Mouse (Mus musculus): Measurements from ENCODE around the gene Unc5cl. TPM values are rescaled to one million over a fixed set of nuclear protein-coding genes. Genes with fewer than 3 reads are reported as not detected.
A peak's percentile ranks its signal among the peaks of the same experiment; 100 is the strongest.
"Not testable (repeated sequence)": the region's sequence is repeated elsewhere in the genome, so short reads cannot be mapped to it uniquely, and the experiment has no call there.

Unc5cl gene
- polyA plus RNA-seq, 1 experiment, result 68.1 TPM

GRCm38 (mm10) chr17:48462096-48462495 is 7.4 kb downstream of the Unc5cl start:
- WGBS, result 20% methylated on average over 13 of the region's 13 CpGs
- TF ChIP-seq CTCF (IDR thresholded peaks at IDR 0.05; ENCODE audit: borderline replicate concordance, control insufficient read depth, extremely low read depth, insufficient read depth, low read length, poor library complexity) (no peak), POLR2A (IDR thresholded peaks at IDR 0.05; ENCODE audit: control insufficient read depth, extremely low read depth, insufficient read depth, low read length, poor library complexity) (peak; percentile 44)
- peaks cover 43% of the 10 kb centered on the region for H3K4me1 ChIP-seq (replicated peaks; ENCODE audit: control insufficient read depth, insufficient read depth, low read length)
- no peaks in the 10 kb centered on the region for H3K27me3 ChIP-seq (ENCODE audit: control insufficient read depth, insufficient read depth, low read length)
- H3K36me3 ChIP-seq (ENCODE audit: control insufficient read depth, insufficient read depth, low read length), result no peaks in the 10 kb centered on the region
- DNase-seq, result peak; percentile 77
- peak overlapping the region; percentile 75 for H3K27ac ChIP-seq (ENCODE audit: control insufficient read depth, insufficient read depth, low read length)
- H3K4me3 ChIP-seq (ENCODE audit: control insufficient read depth, insufficient read depth, low read length), result peak overlapping the region; percentile 51

GRCm38 (mm10) chr17:48463391-48463790 is 8.7 kb downstream of the Unc5cl start:
- WGBS, result 95% methylated on average over 4 of the region's 4 CpGs
- Histone ChIP-seq H3K36me3 (ENCODE audit: control insufficient read depth, insufficient read depth, low read length) (no peaks in the 10 kb centered on the region), H3K27me3 (ENCODE audit: control insufficient read depth, insufficient read depth, low read length) (no peaks in the 10 kb centered on the region), H3K27ac (ENCODE audit: control insufficient read depth, insufficient read depth, low read length) (peak overlapping the region; percentile 21; the same call in 1 of the 2 replicates), H3K4me1 (replicated peaks; ENCODE audit: control insufficient read depth, insufficient read depth, low read length) (peaks cover 40% of the 10 kb centered on the region), H3K4me3 (ENCODE audit: control insufficient read depth, insufficient read depth, low read length) (0 out of 2 replicates have a peak overlapping the region, but pooled peaks have one; percentile 13)
- no peak for TF ChIP-seq POLR2A (IDR thresholded peaks at IDR 0.05; ENCODE audit: control insufficient read depth, extremely low read depth, insufficient read depth, low read length, poor library complexity)
- TF ChIP-seq CTCF (IDR thresholded peaks at IDR 0.05; ENCODE audit: borderline replicate concordance, control insufficient read depth, extremely low read depth, insufficient read depth, low read length, poor library complexity), result no peak
- DNase-seq, result peak; percentile 11

GRCm38 (mm10) chr17:48466769-48467394 is 12.2 kb downstream of the Unc5cl start:
- H3K27me3 ChIP-seq (ENCODE audit: control insufficient read depth, insufficient read depth, low read length), result no peaks in the 10 kb centered on the region
- TF ChIP-seq CTCF (IDR thresholded peaks at IDR 0.05; ENCODE audit: borderline replicate concordance, control insufficient read depth, extremely low read depth, insufficient read depth, low read length, poor library complexity), result no peak
- no peak for TF ChIP-seq POLR2A (IDR thresholded peaks at IDR 0.05; ENCODE audit: control insufficient read depth, extremely low read depth, insufficient read depth, low read length, poor library complexity)
- H3K36me3 ChIP-seq (ENCODE audit: control insufficient read depth, insufficient read depth, low read length), result no peaks in the 10 kb centered on the region
- peak overlapping the region; percentile 69 for H3K27ac ChIP-seq (ENCODE audit: control insufficient read depth, insufficient read depth, low read length)
- WGBS, result 78% methylated on average over 22 of the region's 22 CpGs
- peaks cover 30% of the 10 kb centered on the region for H3K4me1 ChIP-seq (replicated peaks; ENCODE audit: control insufficient read depth, insufficient read depth, low read length)
- H3K4me3 ChIP-seq (ENCODE audit: control insufficient read depth, insufficient read depth, low read length), result 0 out of 2 replicates have a peak overlapping the region, but pooled peaks have one; percentile 5
- DNase-seq, result peak; percentile 27

GRCm38 (mm10) chr17:48467395-48468231 is 12.9 kb downstream of the Unc5cl start:
- 0 out of 2 replicates have a peak overlapping the region, but pooled peaks have one; percentile 5 for H3K4me3 ChIP-seq (ENCODE audit: control insufficient read depth, insufficient read depth, low read length)
- H3K27ac ChIP-seq (ENCODE audit: control insufficient read depth, insufficient read depth, low read length), result no peak overlapping the region
- TF ChIP-seq CTCF (IDR thresholded peaks at IDR 0.05; ENCODE audit: borderline replicate concordance, control insufficient read depth, extremely low read depth, insufficient read depth, low read length, poor library complexity), result peak; percentile 91
- TF ChIP-seq POLR2A (IDR thresholded peaks at IDR 0.05; ENCODE audit: control insufficient read depth, extremely low read depth, insufficient read depth, low read length, poor library complexity), result no peak
- no peaks in the 10 kb centered on the region for H3K36me3 ChIP-seq (ENCODE audit: control insufficient read depth, insufficient read depth, low read length)
- 26% methylated on average over 22 of the region's 22 CpGs for WGBS
- no peaks in the 10 kb centered on the region for H3K27me3 ChIP-seq (ENCODE audit: control insufficient read depth, insufficient read depth, low read length)
- peaks cover 23% of the 10 kb centered on the region for H3K4me1 ChIP-seq (replicated peaks; ENCODE audit: control insufficient read depth, insufficient read depth, low read length)
- peak; percentile 85 for DNase-seq

GRCm38 (mm10) chr17:48474282-48474681 is 19.6 kb downstream of the Unc5cl start:
- not testable (repeated sequence) for H3K4me3 ChIP-seq (ENCODE audit: control insufficient read depth, insufficient read depth, low read length); H3K36me3 ChIP-seq (ENCODE audit: control insufficient read depth, insufficient read depth, low read length); H3K27ac ChIP-seq (ENCODE audit: control insufficient read depth, insufficient read depth, low read length); H3K4me1 ChIP-seq (replicated peaks; ENCODE audit: control insufficient read depth, insufficient read depth, low read length); H3K27me3 ChIP-seq (ENCODE audit: control insufficient read depth, insufficient read depth, low read length); DNase-seq
- WGBS, result 95% methylated on average over 6 of the region's 6 CpGs

GRCm38 (mm10) chr17:48475444-48475843 is 20.7 kb downstream of the Unc5cl start:
- 93% methylated on average over 8 of the region's 8 CpGs for WGBS
- Histone ChIP-seq H3K4me1 (replicated peaks; ENCODE audit: control insufficient read depth, insufficient read depth, low read length) (no peaks in the 10 kb centered on the region), H3K4me3 (ENCODE audit: control insufficient read depth, insufficient read depth, low read length) (no peak overlapping the region), H3K27me3 (ENCODE audit: control insufficient read depth, insufficient read depth, low read length) (no peaks in the 10 kb centered on the region), H3K36me3 (ENCODE audit: control insufficient read depth, insufficient read depth, low read length) (no peaks in the 10 kb centered on the region), H3K27ac (ENCODE audit: control insufficient read depth, insufficient read depth, low read length) (no peak overlapping the region)
- TF ChIP-seq POLR2A (IDR thresholded peaks at IDR 0.05; ENCODE audit: control insufficient read depth, extremely low read depth, insufficient read depth, low read length, poor library complexity) (no peak), CTCF (IDR thresholded peaks at IDR 0.05; ENCODE audit: borderline replicate concordance, control insufficient read depth, extremely low read depth, insufficient read depth, low read length, poor library complexity) (no peak)
- DNase-seq, result no peak

Measured in thymus, adult 2 months (tissue).